Mouse (Mus musculus): ENCODE data around the gene Gm10057.
"Not testable (repeated sequence)": the region's sequence is repeated elsewhere in the genome, so short reads cannot be mapped to it uniquely, and the experiment has no call there.

Gene Gm10057

DNA sequence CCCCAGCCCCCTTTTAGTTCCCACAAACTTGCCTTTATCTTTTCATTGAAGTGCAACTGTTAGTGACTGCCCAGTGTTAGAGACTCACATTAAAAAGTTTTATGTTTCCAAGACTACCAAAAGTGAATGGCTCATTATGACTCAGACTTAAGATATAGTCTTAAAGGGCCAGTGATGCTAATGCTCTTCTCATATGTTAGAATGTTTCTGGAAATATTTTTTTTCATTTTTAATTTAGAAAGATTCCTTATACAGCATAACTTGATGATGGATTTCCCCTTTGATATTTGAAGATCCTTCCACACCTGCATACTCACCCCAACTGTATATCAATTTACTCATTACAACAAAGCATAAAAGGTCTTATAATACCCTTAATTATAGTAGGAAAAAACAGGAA, at the start of gene Gm10057:
Gene Gm10057, minus strand, starts transcription at position 101 of the 400 bp plus-strand sequence.
- DNase-seq = not testable (repeated sequence)

DNA sequence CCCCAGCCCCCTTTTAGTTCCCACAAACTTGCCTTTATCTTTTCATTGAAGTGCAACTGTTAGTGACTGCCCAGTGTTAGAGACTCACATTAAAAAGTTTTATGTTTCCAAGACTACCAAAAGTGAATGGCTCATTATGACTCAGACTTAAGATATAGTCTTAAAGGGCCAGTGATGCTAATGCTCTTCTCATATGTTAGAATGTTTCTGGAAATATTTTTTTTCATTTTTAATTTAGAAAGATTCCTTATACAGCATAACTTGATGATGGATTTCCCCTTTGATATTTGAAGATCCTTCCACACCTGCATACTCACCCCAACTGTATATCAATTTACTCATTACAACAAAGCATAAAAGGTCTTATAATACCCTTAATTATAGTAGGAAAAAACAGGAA, 21.1 kb downstream of the Gm10057 start, which contains the start of gene 4921511M17Rik:
Gene 4921511M17Rik, minus strand, starts transcription at position 101 of the 400 bp plus-strand sequence.
- DNase-seq = not testable (repeated sequence)

DNA sequence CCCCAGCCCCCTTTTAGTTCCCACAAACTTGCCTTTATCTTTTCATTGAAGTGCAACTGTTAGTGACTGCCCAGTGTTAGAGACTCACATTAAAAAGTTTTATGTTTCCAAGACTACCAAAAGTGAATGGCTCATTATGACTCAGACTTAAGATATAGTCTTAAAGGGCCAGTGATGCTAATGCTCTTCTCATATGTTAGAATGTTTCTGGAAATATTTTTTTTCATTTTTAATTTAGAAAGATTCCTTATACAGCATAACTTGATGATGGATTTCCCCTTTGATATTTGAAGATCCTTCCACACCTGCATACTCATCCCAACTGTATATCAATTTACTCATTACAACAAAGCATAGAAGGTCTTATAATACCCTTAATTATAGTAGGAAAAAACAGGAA, 42.3 kb downstream of the Gm10057 start, which contains the start of gene Samt1:
Gene Samt1, minus strand, starts transcription at position 101 of the 400 bp plus-strand sequence.
- not testable (repeated sequence) for DNase-seq
